Mouse (Mus musculus) MEL-GATA-1-ER (cell line): Measurements from ENCODE around the gene Cdc34.

Experiments used
- DNase-seq: peaks from one replicate; pipeline ENCODE4 v3.0.0-alpha.2; 2012; ENCODE audit warnings: low read depth; ENCODE audit errors: extremely low read depth

The Cdc34 gene

DNA sequence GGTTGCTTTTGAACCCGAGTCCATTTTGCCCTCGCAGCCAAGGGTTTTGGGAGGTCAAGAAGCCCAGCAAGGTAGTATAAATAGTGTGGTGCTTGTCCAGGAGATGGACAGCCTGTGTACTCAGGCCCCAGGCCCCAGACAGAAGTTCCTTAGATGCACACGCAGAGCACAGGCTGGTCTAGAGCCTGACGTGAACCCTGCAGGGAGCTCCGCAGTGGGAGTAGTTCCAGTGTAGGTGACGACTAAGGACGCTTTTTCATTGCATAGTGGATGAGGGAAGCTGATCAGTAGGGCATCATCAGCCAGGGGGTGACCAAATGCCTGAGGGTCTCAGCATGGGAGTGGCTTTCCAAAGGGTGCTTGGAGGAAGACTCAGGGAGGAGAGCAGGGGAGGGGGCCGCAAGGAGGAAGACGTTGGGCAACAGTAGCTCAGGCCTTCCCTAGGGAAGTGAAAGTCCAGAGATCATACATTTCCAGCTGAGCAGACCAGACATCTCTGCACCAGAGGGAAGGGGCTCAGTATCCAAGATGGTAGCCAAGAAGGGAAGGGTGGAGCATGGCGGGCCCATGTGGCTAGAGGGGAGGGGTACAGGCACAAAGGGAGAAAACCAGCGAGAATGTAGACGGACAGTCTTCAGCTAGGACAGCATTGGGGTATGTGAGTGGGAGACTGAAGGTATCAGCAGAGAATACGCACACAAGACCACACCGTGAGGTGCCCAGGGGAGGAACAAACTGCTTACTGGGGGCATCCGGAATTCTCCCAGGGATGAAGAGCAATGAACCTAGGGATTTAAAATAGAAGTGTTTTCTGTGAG lies 11.7 kb upstream of the Cdc34 start:
- DNase-seq, result no peak

DNA sequence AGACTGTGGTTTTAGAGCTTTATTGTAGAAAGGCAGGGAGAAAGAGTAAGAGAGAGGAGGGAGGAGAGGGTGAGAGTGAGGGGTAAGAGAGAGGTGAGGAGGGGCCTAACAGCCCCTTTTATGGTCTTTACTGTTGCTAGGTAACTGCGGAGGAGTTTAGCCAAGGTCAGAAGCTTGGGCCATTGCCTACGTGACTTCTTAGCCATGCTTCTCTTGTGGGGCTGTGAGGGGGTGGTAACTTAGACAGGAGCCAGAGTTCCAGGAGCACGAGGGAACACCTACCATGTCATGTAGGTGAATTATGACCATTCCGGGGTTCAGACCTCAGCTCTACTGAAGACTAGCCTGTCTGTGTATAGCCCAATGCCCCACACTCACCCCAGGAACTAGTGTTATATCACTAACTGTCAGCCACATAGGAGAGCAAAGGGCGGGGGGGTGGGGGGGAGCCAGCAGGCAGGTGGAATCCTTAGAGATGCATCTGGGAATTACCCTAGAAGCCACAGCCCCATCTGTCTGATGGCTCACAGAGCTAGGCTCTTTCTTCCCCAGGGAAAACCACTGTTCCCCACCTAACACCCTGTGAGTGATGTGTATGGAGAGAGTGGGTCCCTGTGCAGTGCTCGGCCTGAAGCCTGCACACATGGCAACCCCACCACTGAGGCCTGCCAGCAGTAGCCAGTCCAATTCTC lies 10.5 kb upstream of the Cdc34 start:
- no peak for DNase-seq

DNA sequence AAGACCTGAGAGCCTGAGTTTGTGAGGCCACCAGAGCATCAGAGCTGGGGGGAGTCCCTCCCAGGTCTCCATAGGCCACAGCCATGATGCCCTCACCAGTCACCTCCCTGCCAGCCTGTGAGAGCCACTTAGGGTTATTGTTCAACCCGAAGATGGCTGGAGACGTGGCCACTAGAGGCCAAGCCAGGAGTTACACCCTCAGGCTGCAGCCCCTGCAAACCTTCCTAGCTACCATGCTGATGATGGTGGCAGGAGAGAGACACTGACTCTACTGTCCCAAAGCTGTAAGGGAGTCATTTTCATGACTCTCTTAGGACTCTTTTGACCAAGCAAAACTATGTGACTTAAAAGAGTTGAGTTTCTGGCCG lies 9.9 kb upstream of the Cdc34 start:
- DNase-seq, result no peak

DNA sequence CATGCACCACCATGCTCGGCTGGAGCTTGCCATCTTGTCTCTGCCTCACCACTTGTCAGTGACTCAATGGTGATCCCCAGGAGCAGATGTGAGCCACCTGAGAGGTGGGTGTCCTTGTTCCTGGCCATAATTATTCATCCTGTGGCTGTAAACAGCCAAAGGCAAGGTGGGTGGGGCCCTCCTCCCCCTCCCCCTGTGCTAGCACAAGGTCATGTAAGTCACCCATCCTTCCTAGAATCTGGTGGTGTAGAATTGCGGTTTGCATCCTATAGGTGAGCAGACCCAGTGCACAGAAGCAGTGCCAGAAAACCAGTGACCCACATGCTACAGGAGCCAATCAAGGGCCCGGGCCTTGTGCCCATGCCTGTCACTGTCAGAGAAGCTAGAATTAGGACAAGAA lies 8.9 kb upstream of the Cdc34 start:
- no peak for DNase-seq

DNA sequence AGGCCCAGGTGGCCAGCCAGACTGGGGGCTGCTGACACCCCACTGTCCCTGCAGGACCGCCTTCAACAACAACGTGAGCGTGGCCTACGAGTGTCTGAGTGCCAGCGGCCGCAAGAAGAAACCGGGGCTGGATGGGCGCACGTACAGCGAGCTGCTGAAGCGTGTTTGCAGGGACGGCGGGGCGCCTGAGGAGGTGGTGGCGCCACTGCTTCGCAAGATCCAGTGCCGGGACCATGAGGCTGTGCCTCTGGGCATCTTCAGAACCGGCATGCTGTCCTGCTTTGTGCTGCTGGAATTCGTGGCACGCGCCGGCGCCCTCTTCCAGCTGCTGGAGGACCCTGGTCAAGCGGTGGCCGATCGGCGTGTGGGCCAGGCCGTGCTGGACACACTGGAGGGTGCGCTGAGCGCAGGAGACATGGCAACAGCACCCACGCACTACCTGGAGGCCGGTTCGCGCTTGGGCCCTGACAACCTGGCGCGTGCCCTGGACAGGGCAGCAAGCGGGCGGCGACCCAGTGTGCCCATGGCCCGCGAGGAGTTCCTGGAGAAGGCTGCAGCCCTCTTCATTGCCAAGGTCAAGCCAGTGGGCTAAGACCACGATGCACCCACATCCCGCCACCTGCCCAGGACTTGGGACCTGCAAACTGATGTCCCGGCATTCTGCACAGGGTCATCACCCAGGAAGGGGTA lies 6.5 kb upstream of the Cdc34 start:
- DNase-seq, result no peak

DNA sequence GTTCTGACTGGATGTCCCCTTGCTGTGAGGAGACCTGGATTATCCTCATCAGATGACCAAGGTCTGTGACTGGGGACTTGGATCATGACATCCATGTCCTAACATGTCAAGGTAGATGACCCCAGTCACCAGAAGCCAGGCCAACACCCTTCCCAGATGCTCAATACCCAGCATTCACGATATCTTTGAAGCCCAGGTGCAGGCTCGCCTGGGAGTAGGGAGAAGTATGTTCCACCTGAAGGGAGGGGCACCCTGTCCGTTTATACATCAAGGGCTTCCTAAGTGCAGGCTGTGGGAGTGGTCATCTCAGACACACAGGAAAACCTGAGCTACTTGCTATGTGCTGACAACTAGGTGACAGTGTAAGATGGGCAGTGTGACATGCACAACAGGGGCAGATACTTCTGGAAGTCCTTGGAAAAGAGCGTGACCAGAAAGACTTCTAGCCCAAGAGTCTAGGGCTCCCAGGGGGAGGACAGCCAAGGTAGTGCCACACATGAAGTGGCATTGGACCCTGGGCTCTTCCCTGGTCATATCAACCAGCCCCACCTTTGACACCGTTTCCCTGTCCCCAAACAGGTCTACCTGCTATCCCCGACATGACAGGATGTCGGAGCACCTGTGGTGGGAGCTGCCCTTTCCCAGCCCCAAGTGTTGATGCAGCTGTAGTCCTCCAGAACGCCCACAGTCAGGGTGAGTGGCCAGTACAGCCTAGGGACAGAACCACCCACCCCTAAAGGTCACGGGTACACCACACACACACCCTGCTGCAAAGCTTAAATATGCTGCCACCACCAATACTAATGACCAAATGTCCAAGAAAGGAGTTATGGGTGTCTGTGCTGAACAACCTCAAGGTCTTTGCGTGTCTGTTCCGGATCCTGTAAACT lies 1.1 kb upstream of the Cdc34 start:
- no peak for DNase-seq

DNA sequence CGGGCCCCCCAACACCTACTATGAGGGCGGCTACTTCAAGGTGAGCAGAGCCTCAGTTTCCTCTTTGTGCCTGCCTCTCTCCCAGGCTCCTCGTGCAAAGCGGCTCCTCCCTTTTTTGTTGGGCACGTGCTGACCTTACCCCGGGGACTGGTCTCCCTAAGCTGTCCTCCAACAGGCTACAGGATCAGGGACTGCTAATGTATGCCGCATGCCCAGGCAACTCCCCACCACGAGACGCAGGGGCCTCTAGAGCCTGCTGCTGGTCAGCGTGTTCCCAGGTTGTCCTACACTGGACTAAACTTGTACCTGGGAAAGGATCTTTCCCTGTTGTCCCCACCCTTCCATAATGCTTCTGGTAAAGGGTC lies 538 bp downstream of the Cdc34 start:
- no peak for DNase-seq

DNA sequence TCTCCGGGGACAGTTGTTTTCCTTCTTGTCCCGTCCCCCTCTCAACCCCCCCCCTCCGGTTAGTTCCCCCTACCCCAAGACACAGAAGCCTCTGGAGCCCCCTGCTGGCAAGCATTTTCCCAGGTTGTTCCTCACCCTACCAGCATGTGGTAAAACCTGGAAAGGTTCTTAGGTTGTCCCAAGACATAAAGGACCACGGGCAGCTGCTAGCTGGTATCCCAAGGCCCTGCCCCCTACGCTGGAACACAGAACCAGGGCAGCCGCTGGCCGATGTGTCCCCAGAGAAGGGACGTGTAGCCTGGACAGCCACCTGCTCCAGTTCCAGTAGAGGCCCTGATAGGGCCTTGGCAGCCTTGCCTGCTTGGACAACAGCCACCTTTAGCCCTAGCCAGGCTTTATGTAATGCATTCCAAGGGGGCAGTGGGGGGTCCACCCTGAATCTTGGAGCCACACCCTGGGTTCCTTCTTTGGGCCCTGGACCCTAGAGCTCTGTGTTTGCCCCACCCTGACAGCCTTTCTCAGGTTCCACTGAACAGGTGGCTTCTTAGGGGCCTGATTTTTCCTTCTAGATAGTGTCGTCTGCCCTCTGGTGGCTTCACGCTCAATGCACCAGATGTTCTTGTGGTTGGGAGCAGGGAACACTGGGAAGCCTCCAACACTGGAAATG lies 1.1 kb downstream of the Cdc34 start:
- no peak for DNase-seq

DNA sequence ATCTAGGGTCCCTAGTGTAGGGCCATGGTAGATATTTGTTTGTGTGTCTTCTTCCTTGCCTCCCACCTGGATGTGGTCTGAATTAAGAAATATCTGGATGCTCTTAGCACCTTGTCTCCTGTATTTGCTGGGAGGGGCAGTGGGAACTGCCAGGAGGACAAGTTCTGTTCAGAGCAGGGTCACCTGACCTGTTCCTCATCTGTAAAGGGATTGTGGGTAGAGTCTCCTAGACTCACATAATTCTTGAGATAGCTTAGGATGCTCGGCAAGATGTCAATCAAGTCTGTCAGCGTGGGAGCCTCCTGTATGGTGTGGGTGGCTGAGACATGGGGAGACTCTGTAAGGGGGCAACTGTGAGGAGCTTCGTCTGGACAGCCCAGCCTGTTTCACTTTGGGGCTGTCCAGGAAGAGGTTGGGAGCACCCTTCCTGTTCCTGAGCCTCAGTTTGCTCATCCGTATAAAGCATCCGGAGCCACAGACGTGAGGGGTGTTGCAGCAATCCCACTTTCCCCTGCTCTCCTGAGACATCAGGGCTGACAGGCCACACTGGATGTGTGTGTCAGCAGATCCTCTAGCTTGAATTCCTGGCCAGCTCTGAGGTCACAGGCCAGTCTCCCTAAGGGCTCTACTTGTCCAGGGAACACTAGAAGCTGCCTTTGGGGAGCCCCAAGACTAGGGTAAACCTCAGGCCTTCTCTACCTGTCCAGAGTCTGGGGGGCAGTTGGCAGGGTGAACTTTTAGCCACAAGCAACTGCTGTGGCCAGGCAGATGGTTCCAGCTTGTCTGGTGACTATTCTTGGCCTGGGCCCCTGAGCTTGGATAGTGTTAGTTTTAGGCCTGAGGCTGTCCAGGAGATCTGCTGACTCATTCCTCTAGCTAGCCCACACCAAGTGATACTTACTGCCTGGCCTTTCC lies 2.0 kb downstream of the Cdc34 start:
- DNase-seq, result no peak

DNA sequence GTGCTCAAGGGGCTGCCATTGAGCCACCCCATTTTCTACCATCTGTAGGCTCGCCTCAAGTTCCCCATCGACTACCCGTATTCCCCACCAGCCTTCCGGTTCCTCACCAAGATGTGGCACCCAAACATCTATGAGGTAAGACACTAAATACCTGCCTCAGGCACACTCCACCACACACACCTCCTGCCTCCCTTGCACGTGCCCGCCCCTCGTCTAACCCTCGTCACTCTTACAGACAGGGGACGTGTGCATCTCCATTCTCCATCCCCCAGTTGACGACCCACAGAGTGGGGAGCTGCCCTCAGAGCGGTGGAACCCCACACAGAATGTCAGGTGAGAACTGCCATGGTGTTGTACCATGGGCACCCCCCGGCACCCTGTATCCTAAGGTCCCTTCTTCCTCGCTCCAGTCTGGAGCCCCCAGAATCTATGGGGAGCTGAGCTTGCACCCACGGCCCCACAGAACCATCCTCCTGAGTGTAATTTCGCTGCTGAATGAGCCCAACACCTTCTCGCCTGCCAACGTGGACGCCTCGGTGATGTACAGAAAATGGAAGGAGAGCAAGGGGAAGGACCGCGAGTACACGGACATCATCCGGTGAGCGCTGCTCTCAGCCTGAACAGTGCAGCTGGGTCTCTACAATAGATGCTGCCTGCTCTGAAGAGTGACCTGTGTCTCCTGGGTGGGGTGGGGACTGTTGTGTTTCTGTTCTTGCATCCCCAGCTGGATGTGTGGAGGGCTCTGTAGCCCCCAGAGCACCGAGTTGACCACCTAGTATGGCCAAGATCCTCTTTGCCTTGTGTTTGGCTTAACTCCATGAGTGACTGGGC lies 3.0 kb downstream of the Cdc34 start:
- DNase-seq, result no peak

DNA sequence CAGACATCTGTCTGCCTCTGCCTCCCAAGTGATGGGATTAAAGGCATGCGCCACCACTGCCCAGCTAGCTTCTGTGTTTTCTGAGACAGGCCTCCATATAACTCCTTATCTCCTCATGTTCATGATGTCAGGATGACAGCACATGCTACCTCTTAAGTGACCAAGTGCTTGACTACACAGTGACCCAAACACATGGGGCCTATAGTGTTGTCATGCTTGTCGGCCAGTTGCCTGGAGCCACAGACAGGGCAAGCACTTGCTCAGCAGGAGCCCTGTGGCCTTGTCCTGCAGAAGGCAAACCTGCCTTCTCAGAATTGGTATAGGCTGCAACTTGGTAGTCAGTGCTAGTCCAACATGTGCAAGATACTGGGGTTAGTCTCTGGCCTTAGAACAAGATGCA lies 4.2 kb downstream of the Cdc34 start:
- no peak for DNase-seq

DNA sequence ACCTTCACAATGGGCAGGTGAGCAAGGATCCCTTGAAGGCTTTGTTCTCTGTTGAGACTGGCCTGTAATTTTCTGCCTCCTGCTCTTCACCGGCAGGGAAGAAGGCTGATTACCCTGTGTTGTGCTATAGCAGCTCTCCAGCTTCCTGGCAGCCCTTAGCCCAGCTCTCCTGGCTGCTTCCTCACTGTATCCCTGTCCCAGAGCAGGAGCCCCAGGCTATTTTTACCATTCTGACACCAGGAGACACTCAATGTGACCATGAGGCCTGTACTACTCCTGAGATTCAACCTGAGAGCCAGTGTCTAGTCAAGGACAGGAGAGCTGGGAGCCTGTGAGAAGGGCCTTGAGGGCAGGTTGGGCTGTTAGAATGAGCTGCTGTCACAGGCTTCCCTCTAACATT lies 4.7 kb downstream of the Cdc34 start:
- no peak for DNase-seq

DNA sequence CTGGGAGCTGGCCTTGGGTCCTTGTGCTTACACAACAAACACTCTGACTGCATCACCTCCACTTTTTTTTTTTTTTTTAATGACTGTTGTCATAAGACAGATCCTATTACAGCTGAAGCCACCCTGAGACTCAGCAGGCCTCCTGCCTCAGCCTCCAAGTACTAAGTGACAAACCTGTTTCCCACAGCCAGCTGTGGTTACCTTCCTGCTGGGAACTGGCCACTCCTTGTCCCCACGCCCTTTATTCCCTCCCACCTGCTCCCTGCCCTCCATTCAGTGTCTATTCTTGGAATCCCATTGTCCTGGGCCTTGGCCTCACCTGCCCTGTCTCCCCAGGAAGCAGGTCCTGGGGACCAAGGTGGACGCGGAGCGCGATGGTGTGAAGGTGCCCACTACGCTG lies 5.5 kb downstream of the Cdc34 start:
- DNase-seq, result no peak

DNA sequence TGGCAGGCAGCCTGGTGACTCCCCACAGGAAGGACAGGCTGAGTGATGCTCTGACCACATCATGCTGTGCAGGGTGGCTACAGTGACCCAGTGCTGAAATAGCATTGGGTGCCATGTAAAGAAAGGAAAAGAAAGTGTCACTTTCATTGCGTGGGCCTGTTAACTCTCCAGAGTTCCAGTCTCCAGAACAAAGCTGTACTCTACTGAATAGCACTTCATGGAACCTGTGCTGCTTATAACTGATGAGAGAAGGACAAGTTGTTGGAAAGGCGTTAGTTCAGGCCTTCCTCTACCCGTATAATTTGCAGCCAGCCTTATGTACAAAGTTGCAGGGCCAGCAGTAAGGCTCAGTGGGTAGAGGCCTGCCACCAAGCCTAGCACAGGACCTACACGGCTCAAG lies 6.7 kb downstream of the Cdc34 start, which contains the start of gene Gzmm:
Gzmm (plus strand) TSS at position 301 of the 400 bp plus-strand sequence.
- DNase-seq, result no peak

DNA sequence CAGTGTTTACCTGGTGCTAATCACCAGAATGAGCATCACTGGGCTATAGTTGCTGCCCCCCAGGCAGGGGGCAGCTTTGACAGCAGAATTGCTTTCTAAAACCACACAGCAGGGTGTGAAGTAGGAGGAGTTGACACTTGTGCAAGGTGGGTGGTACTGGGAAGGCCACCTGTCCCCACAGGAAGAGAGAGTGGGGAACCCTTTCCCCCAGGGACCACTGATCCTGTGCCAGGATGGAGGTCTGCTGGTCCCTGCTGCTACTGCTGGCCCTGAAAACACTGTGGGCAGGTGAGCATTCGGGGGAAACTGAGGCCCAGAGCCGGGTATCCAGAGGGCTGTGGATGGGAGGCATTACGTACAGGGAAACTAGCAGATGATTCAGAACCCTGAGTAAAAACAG lies 7.2 kb downstream of the Cdc34 start:
- no peak for DNase-seq

DNA sequence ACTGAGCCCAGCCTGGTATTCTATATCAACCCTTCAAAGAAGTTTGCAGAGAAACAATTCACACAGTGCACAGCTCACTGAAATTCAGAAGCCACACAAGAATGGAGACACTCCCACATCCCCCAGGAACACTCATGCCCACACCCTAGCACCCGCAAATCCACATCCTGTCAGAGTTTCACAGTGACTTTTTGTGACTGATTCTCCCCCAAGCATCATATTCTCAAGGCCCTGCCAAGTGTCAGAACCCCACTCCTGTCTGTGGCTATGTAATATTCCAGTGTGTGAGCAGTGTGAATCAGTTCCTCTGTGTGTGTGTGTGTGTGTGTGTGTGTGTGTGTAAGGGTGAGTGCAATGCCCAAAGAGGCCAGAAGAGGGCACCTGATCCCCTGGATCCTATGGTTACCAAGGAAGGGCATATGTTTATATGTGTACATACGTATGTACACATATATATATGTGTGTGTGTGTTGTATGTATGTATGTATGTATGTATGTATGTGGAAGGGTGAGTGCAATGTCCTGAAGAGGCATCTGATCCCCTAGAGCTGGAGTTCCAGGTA lies 10.1 kb downstream of the Cdc34 start:
- DNase-seq, result no peak

DNA sequence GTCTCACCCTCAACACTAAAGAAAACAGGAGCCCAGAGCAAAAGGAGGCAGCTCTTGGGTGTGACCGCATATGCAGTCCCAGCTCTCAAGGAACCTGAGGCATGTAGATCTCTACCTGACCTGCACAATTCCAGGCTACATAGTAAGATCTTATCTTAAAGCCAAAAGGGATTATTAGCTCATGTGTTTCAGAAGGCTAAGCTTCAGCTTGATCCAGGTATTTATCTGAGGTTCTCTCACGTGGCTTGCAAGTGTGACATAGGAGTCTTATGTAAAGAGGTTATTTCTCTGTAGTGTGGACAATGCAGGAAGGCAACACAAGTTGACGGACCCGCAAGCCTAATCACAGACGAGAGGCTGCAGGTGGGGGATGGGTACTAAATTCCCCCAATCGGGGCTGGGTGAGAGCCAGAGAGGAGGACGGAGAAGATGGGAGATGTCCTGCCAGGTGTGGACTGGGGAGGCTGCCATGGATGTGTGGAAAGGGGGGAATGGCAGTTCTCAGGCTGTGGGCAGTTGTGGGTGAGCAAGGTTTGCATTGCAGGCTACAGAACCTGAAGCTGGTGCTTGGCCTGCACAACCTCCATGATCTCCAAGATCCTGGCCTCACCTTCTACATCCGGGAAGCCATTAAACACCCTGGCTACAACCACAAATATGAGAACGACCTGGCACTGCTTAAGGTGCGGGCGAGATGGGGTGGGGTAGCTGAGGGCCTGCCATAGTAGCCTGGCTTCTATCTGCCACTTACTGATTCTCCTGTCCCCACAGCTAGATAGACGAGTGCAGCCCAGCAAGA lies 11.8 kb downstream of the Cdc34 start:
- DNase-seq, result no peak

DNA sequence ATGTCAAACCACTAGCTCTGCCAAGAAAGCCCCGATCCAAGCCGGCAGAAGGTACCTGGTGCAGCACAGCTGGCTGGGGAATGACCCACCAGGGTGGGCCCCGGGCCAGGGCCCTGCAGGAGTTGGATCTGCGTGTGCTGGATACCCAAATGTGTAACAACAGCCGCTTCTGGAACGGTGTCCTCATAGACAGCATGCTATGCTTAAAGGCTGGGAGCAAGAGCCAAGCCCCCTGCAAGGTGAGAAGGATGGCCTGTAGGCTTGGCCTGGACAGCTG lies 12.3 kb downstream of the Cdc34 start:
- no peak for DNase-seq
